Mouse (Mus musculus) G1E (cell line): Measurements from ENCODE around the gene Macrod2.

ENCODE experiments used
- CTCF ChIP-seq: IDR thresholded peaks from 2 replicates; pipeline ENCODE4 v1.5.1; 2012; ENCODE audit warnings: low read depth, low read length, inconsistent platforms, mixed read lengths
- GATA1 ChIP-seq: IDR thresholded peaks from 2 replicates; pipeline ENCODE4 v1.6.1; 2012; ENCODE audit warnings: borderline replicate concordance, low read length, inconsistent platforms, mixed read lengths
- GATA2 ChIP-seq: IDR thresholded peaks from 2 replicates; pipeline ENCODE4 v1.6.1; 2012; ENCODE audit warnings: low read depth, low read length, inconsistent platforms, borderline replicate concordance
- POLR2AphosphoS5 ChIP-seq: IDR thresholded peaks from 2 replicates; pipeline ENCODE4 v1.6.1; 2012; ENCODE audit warnings: low read depth, low read length, inconsistent platforms; ENCODE audit not compliant: insufficient replicate concordance
- TAL1 ChIP-seq: conservative IDR thresholded peaks from 2 replicates; pipeline ENCODE4 v1.6.1; 2012; ENCODE audit warnings: low read depth, low read length, inconsistent platforms, mixed read lengths

GRCm38 (mm10) chr2:142222926-142223325, 1827.8 kb downstream of the Macrod2 start:
- no peak for TF ChIP-seq TAL1
- no peak for TF ChIP-seq CTCF
- no peak for TF ChIP-seq POLR2AphosphoS5
- TF ChIP-seq GATA1: no peak
- no peak for TF ChIP-seq GATA2
